Comparison of ENCODE assay signal across 18 mouse cellular contexts in the genomic region with DNA sequence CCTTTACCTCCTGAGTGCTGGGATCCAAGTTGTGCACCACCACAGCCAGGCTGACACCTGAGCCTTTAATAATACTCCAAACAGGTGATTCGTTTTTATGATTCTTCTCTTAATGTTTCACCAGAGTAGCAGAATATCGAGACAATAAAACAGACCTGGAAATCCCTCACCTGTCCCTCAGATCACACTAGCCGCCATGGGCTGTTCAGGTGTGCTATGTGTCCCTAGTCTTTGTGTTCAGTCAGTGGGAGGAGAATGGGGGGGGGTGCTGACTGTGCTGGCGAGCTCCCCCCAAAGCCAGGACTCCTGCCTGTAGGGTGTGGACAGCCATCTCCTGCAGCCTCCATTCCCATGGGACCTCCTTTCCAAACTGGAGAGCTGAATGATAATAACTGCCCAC.
"Had no signal": no experiment of that assay in that cellular context is flagged by ENCODE, and none has a peak within 500 bp of the region (broad histone marks: within the 10 kb centered on the region; RNA-seq: fewer than 3 reads in every experiment).

No protein-coding gene starts in this region.

- H3K36me3 ChIP-seq: liver, embryonic 15.5 days; lung, embryonic 15.5 days; midbrain, embryonic 12.5 days; neural tube, embryonic 12.5 days; stomach, embryonic 15.5 days had no signal

- ATAC-seq: liver, postnatal 0 days; lung, postnatal 0 days had no signal

- H3K27ac ChIP-seq: liver, embryonic 15.5 days; lung, embryonic 15.5 days; macrophage; midbrain, embryonic 12.5 days; neural tube, embryonic 12.5 days; stomach, embryonic 15.5 days; stomach, postnatal 0 days had no signal

- H3K9ac ChIP-seq: liver, embryonic 15.5 days; liver, postnatal 0 days; lung, embryonic 15.5 days; midbrain, embryonic 12.5 days; neural tube, embryonic 12.5 days; stomach, embryonic 15.5 days had no signal

- H3K9me3 ChIP-seq: liver, embryonic 15.5 days; lung, embryonic 15.5 days; midbrain, embryonic 12.5 days; stomach, embryonic 15.5 days had no signal

- DNase-seq: liver, postnatal 0 days; lung, adult 2 months; lung, postnatal 14 days; lung, postnatal 36 days; midbrain, embryonic 14.5 days; right cerebral cortex, postnatal 14 days; thymus, adult 2 months; thymus, postnatal 25 days; thymus, postnatal 4 days had no signal

- H3K4me1 ChIP-seq: lung, embryonic 15.5 days; midbrain, embryonic 12.5 days; neural tube, embryonic 12.5 days had no signal

- H3K27me3 ChIP-seq: liver, embryonic 15.5 days; lung, embryonic 15.5 days; stomach, embryonic 15.5 days had no signal

- H3K4me3 ChIP-seq: liver, embryonic 15.5 days; lung, embryonic 15.5 days; megakaryocyte, embryonic 14.5 days; midbrain, embryonic 12.5 days; neural tube, embryonic 12.5 days; stomach, embryonic 15.5 days had no signal

- H3K4me2 ChIP-seq: liver, embryonic 15.5 days; lung, embryonic 15.5 days; midbrain, embryonic 12.5 days; neural tube, embryonic 12.5 days; stomach, embryonic 15.5 days had no signal
